Mouse (Mus musculus) right cerebral cortex, postnatal 36 days (tissue): ENCODE results near the gene Spg7.
"Not testable (repeated sequence)": the region's sequence is repeated elsewhere in the genome, so short reads cannot be mapped to it uniquely, and the experiment has no call there.

Source experiments
- DNase-seq, 2 experiments: peaks; one replicate each; pipeline ENCODE4 v3.0.0; 2022; ENCODE audit warnings: low spot score in 2 of 2, mixed read lengths in 1 of 2

Spg7 gene

DNA sequence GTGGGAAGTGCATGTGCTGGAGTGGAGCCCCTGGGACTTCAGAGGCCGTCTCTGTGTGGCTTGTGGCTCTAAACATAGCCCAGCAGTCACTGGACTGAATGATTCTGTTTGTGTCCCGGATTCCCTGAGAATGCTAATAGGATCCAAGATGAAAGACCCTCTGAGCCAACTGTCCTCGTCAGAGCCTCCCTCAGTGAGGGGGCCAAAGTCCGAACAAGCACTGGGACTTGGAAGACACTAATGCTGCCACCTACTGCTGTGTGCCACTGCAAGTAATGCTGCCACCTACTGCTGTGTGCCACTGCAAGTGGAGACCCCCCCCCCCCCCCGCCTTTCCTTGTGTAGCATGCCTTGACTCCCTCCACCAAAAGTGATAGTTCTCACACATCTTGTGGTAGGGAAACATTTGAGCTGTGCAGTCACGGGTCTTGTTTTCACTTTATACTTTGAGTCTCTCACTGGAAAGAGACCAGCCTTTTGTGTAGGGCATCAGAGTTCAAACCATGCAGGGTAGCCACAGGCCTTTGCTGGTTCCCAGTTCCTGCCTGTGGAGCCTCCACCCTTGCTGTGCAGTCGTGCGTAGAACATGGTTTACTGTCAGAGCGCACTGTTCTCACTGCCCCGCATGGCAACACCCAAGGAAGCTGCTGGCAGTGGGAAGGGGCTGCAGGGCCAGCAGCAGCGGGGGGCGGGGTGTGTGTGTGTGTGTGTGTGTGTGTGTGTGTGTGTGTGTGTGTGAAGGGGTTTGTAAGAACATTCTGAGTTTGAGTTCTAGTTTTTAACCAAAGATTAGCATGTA lies 35.2 kb downstream of the Spg7 start:
- DNase-seq: peak in 1 of 2 experiments; percentile 22

DNA sequence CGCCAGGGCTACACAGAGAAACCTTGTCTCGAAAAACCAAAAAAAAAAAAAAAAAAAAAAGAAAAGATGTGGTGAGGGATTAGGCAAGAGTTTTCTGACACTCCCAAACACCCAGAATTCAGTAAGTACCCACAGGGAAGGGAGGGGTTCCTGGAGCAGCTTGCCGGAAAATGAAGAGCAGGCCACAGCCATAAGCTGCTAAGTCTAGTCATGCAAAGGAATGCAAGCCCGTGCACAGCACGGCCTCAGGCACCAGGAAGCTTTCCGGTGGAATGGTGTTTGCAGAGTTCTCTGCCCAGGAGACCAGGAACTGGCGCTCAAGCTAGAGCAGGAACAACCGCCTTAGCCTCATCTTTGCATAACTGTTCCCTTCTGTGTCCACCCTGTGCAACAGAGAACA lies 37.5 kb downstream of the Spg7 start:
- no peak for DNase-seq

DNA sequence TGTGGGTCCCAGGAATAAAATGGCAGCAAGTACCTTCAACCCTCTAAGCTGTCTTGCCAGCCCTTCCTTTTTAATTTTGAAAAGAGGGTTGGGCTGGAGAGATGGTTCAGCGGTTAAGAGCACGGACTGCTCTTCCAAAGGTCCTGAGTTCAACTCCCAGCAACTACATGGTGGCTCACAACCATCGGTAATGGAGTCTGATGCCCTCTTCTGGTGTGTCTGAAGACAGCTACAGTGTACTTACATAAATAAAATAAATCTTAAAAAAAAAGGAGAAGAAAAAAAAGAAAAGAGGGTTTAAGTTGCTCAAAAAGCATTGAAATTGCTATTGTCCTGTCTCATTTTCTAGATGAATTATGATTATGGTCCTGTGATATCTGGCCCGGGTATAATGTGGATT lies 38.5 kb downstream of the Spg7 start:
- DNase-seq: no peak

DNA sequence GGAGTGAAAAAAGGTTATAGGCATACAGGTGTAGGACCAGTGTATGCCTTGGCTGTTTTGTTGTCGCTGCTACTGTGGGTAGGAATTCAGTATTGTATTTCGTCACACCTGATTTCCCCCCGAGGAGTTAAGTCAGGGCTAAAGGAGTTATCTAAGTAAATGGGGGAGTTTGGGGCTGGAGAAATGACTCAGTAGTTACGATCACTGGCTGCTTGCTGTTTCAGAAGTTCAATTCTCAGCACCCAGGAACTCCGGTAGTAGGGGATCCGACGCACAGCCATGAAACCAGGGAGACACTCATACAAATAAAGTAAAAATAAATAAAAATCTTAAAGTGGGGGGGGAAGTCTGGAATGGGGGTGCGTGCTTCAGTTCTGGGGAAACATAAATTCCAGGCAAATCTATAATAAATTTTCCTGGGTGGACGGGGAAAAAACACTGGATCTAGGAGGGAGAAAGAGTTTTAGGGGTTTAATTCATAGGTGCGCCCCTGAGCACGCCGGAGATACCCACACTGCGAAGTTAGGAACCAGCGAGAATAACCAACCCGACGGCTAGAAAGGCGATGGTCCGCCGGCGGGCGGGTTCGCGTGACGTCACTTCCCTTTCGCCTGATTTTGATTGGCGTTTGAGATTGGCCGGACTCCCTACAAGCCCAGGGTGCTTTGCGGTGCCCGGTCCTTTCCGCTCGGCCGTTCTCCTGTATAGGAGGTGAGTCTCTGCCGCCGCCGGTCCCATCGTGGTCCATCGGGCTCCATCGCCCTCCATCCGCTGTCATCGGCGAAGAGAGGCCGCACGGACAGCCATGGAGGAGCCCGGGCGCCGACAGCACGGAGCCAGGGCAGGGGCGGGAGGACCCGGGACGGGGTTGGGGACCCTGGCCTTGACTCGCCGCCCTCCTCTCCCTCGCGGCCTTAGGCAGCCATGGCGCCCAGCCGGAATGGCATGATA lies 39.3 kb downstream of the Spg7 start, which contains the start of gene Rpl13:
Gene Rpl13 (plus strand): TSS at position 616 of the 951 bp plus-strand sequence.
- DNase-seq: peak; percentile 96 to 97

DNA sequence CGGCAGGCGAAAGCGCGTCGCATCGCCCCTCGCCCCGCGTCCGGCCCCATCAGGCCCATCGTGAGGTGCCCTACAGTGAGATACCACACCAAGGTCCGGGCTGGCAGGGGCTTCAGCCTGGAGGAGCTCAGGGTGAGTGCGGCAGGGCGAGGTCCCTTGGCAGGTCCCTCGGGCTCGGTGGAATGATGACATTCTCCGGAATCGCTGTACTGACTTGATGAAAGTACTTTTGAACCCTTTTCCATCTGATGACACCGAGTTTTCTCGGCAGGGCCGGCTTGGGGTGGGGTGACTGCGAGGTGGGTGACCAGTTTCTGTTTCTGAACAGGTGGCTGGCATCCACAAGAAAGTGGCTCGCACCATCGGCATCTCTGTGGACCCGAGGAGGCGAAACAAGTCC lies 40.1 kb downstream of the Spg7 start:
- not testable (repeated sequence) for DNase-seq

DNA sequence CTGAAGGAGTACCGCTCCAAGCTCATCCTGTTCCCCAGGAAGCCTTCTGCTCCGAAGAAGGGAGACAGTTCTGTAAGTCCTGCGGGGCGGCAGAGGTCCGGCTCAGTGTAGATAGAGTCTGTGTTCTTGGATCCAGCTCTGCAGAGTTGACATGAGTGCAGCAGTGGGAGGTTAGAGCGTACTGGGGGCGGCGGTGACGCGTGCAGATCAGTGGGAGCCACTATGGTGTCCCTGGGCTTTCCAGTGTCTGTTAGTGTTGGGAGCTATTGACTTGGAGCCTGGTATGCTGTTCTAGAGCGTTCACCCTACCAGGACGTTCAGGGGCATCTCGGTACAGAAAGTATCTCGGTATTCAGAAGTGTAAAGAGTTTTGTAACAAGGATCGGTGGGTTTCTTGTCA lies 40.5 kb downstream of the Spg7 start:
- no peak for DNase-seq

DNA sequence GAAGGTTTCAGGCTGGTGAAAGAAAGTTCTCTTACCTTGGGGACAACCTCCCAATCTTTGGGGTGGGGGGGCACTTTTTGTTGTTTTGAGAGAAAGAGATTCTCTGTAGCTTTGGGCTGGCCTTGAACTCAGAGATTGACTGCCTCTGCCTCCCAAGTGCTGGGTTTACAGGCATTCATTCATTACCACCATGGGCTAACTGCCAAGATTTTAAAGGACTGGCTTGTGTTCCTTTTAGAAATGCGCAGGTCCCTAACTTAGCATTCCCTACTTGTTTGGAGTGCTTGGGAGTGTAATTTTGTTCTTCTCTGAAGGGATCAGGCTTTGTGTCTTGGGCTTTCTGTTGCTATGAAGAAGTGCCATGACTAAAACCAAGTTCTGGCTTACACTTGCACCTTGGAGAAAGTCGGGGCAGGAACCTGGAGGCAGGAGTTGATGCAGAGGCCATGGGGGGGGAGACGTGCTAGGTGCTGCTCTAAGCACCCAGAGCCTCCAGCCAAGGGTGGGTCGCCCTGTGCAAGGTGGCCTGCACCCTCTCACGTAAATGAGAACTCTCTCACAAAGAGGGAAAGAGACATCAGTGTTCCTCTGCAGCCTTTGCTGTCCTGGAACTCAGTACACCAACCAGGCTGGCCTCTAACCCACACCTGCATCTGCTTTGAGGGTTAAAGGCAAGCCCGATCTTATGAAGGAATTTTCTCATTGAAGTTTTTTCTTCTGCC lies 41.5 kb downstream of the Spg7 start:
- DNase-seq: no peak

DNA sequence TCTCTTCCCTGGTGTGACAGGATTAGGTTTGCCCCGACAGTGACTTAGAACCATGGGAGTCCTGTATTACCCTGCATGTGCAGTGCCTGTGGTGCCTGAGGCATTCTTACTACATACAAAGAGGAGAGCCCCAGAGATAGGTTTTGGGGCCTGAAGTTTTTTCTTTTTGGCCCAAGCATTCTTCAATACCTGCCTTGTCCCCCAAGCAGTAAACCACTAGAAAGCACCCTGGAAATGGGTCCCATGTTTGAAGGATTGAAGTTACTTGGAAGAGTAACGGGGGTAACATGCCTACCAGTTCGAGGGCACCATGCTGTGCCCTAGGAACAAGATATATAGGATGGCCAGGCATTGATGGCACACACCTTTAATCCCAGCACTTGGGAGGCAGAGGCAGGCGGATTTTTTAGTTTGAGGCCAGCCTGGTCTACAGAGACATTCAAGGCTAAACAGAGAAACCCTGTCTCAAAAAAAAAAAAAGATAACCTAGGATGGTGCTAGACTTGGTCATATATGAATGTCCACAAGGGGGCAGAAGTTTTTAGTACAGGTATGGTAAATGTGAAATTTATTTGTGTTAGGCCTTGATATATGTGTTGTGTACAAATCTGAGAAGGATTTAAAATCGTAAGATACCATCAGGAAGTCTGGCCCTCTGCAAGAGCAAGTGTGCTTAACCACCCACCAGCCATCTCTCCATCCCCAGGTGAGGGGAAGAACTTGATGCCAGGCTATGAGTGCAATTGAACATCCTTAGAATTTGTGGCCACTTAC lies 43.0 kb downstream of the Spg7 start:
- no peak for DNase-seq

DNA sequence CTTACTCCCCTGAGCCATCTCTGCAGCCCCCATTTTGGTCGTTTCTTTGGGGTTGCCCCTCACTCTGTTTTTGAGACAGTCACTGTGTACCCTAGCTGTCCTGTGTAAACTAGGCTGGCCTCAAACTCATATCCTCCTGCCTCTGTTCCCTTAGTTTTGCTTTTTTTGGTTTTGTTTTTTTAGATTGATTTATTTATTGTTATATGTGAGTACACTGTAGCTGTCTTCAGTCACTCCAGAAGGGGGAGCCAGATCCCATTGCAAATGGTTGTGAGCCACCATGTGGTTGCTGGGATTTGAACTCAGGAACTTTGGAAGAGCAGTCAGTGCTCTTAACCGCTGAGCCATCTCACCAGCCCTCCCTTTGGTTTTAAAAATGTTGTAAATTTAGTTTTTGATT lies 43.8 kb downstream of the Spg7 start:
- no peak for DNase-seq

DNA sequence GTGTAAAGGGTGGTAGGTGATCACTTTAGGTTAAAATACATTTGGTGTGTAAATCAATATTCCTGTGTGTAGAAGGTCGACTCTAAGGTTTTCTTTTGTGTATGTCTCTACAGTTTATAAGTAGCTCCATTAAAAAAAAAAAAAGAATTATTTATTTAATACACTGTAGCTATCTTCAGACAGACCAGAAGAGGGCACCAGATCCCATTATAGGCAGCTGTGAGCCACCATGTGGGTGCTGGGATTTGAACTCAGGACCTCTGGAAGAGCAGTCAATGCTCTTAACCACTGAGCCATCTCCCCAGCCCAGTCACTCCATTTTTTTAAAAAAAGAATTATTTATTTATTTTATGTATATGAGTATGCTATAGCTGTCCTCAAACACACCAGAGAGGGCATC lies 45.3 kb downstream of the Spg7 start:
- DNase-seq: no peak

DNA sequence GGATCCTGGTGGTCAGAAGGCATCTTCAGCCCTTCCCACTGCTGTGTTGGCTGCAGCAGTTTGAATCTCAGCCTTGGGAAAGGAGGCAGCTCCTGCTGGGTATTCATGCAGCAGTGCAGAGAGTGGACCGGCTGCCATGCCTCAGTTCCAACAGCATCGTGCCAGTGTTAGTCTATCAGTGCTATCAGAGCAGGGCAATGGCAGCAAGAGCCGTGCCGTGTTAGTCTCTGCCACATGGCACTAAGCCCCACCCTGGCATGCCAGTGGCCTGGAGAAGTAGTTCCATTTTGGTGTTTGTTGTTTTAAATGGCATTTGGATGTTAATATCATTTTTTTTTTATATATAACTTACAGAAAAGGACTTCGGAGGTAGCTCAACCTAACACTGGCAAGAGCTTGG lies 46.2 kb downstream of the Spg7 start:
- no peak for DNase-seq

DNA sequence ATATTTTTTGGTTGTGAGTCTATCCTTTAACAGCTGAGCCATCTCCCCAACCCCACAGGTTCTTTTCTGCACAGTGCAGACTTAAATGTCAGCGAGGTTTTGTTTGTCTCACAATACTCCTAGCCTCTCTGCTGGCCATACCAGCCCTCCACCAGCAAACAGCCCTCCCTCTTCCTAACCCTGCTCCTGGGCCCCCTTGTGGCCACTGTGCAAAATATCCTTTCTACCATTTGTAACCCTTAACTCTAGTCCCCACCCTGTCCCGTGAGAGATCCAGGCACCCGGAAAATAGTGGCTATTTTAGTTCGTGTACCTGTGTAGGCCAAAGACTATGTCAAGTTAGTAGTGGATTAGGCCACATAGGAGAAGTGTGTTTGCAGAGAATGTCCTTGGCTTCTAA lies 47.9 kb downstream of the Spg7 start:
- DNase-seq: no peak

DNA sequence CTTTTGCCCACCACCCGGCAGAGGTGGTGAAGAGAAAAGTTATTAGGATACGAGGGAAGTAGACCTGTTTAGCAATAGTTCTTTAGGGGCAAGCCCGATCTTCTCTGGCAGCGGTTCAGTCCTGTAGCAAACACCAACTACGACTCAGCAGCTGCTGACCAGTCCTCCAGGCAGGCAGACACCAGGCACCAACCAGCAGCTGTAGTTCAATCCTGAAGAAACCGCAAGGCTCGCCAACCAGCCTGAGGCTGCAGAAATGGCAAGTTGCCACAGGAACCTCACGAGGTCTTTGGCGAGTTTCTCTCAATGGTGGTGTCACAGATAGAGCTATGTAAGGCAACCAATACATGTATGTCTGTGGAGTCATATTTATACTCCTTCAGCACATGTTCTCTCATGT lies 50.1 kb downstream of the Spg7 start:
- no peak for DNase-seq

DNA sequence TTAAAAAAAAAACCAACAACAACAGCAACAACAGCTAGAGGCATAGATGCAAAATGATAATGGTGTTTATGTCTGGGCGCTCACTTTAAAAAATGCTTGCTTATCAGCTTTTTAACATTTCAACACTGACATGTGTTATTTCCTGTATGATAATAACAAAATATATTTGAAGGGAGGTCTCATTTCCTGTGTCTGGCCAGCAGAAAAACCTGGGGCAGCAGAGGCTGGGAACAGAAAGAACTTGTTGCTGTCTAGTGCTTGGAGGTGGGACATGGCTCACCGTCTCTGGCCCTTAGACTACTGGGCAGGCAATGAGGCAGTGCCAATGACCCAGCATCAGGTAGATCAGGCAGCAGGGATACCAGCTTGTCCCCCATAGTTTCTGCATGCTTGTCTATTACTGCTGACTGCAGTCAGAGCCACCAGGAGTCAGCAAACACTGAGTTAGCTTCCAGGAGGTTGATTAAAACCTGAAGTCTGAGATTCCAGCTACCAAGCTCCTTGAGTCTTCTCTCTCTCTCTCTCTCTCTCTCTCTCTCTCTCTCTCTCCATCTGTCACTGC lies 51.2 kb downstream of the Spg7 start:
- no peak for DNase-seq

DNA sequence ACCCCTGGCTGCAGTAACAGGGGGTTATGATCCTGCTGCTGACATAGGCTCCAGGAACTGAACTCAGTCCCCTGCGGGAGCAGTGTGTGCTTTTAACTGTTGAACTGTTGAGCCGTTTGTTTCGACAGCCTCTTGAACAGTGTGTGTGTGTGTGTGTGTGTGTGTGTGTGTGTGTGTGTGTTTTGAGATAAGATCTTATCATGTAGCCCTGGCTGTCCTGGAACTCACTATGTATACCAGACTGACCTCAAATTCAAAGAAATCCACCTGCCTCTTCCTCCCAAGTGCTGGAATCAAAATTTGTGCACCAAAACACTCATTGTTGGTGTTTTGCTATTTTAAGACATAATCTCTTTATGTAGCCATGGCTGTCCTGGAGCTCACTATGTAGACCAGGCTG lies 51.9 kb downstream of the Spg7 start:
- DNase-seq: no peak

DNA sequence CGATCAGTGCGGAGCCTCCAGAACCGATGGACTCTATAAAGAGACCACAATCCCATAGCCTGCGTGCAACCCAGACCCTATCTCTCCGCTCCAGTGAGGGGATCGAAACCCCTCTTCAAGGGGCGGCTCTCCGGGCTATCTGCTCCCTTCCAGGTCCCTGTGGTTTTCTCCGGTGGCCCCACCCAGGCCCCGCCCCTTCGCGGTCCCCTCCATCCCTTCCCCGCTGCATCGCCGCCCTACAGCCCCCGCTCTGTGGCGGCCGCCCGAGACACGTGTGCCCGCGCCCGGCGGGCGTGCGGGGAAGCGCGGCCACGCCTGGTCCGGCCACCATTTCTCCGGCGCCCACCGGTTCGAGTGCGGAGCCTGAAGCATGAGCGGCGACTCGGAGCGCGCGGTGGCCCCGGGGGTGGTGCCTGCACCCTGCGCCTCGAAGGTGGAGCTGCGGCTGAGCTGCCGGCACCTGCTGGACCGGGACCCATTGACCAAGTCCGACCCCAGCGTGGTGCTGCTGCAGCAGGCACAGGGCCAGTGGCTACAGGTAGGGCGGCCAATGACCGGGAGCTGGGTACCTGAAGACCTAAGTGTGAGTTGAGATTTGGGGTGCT lies 54.5 kb downstream of the Spg7 start, which contains the start of gene Cpne7:
Gene Cpne7 (plus strand): TSS at position 248 of the 605 bp plus-strand sequence.
- no peak for DNase-seq

DNA sequence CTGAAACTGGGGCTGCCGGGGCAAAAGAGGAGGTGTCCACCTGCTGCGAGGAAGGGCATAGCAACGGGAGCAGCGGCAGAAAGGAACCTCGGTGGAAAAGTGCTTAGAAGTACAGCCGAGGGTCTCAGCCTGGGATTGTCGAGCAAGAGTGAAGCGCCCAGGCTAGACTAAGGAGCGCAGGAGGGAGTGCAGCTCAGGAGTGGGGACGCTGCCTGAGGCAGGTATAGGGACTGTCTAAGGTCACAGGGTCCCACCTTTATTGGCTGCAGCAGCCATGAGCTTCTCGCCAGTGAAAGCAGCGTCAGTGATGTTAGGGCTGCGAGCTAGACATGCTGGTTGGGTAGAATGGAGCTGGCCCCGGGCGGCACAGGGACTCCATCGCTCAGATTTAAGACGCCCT lies 55.0 kb downstream of the Spg7 start:
- DNase-seq: no peak

DNA sequence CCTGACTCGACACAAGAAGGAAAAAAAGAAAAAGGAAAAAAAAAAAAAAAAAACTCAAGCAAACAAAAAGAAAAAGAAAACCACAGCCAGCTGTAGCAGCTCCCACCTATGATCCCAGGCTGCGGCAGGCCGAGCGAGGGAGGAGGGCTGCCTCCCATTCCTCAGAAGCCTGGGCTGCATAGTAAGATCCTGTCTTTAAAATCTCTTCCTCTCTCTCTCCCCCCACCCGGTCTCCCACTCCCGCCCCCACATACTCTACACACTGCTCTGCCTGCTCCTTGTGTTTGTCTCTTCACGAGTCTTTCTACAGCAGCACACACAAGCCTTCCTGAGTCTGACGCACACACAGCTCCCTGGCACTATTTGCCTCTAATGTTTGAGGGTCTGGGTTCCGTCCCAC lies 59.3 kb downstream of the Spg7 start:
- DNase-seq: peak in 1 of 2 experiments; percentile 25

DNA sequence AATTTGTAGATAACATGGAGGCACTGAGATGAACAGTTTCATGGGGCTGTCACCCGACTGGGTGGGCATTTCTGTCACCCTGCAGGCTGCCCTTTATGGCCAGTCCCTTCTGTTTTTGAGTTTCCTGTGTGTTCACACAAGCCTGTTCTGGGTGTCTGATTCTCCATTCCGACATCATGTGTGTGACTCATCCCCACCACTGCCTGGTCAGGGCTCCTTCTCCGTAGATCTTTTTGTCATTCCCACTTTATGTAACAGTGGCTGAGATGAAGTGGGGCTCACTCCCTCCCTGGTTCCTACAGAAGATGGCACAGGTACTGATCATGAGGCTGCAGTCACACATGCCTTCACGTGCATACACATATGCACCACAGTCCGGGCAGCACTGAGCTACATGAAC lies 59.9 kb downstream of the Spg7 start:
- no peak for DNase-seq

DNA sequence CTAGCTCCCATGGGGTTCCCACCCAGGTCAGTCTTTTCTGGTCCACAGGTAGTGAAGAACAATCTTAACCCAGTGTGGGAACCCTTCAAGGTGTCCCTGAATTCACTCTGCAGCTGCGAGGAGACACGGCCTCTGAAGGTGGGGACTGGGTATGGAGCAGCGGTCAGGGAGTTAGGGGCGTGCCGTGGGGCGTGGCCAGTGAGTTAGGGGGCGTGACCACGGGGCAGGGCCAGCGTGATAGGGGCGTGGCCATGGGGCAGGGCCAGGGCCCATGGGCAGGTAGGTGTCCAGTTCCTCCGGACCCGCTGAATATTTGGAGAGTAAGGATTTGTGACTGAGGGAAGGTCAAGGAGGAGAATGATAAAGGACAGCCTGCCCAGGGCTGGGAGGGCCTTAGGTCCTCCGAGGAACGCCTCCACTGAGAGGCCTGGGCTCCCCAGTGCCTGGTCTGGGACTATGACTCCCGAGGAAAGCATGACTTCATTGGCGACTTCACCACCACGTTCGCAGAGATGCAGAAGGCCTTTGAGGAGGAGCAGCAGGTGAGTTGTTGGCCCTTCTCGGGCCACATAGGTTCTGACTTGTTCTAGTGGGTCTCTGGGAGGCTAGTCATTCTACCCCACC lies 63.6 kb downstream of the Spg7 start:
- no peak for DNase-seq
